Mouse (Mus musculus) lung, adult 18-20 months (tissue): ENCODE measurements around the gene Lrrk1.
A peak's percentile ranks its signal among the peaks of the same experiment; 100 is the strongest.

Experiments
- DNase-seq, 2 experiments: peaks; one replicate each; pipeline ENCODE4 v3.0.0; 2022; ENCODE audit warnings: mixed read lengths in 2 of 2

The Lrrk1 gene

DNA sequence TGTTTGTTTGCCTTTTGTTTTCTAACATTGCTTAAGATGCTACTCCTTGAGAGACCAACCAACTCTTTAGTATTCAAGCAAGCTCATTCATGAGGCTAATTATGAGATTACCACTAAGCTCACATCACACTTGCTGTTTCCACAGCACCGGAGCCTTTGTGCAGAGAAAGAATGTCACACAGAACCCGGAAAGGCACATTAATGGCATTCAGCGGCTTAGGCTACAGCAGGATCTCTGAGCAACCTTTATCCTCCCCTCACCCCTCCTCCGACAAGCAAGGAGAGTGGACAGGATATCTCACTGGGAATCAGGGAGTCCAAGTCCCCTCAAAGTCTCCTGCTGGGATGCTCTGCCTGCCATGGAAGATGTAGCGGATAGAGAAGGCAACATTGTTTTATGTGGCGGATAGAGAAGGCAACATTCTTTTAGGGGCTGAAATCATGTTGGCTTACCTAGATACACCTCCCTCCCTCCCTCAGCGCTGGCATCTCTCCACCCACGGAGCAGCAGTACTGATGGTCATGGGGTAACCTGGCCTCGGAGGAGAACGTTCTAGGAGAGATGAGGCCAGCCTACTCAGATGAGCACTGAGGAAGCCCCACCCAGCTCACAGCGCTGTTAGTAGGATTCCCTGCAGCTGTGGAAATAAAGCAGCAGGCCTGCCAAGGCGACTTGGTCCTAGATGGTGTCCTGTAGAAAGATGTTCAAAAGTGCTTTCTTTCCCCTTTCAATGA lies 91.1 kb downstream of the Lrrk1 start:
- no peak for DNase-seq

GRCm38 (mm10) chr7:66292552-66293376 lies 95.4 kb downstream of the Lrrk1 start:
- peak in 1 of 2 experiments; percentile 34 for DNase-seq

- no peak for DNase-seq
Observed at GRCm38 (mm10) chr7:66292010-66292409, 96.1 kb downstream of the Lrrk1 start.

GRCm38 (mm10) chr7:66282984-66283612 lies 105.1 kb downstream of the Lrrk1 start:
- DNase-seq, result no peak

DNA sequence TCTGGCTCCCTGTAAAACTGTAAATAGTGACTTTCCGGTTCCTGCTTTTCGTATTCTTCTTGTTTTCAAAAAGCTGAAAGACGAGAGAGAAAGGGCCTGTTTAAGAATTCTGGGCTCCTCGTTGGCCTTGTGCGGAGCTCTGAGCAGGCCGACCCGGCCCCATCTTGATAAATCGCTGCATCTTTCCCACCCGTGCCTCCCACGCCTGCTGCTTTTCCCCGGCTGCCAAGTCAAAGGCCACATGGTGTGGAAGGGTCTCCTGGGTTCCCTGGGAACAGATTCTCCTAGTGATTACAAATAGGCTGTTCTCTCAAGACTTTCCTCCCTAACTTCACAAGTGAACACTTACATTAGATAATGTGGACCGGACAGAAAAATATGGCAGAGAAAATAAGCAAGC lies 105.9 kb downstream of the Lrrk1 start:
- DNase-seq, result no peak

DNA sequence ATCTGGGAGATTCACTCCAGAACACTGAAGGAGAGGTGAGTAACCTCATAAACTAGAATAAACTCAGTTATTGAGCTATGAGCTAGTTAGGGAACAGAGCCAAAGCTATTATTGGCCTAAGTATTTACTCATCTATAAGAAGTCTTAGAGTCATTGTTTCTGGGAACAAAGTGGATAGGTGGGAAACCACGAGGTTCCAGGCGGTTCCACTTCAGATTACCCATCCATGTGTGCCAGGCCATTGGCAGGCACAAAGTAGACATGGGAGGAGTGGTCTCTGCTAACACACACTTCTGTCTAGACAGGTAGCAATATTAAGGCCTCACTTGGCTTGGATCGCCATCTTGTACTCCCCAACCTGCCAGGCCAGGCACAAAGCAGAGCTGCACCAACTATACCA lies 110.1 kb downstream of the Lrrk1 start:
- DNase-seq, result peak; percentile 52 to 71

- no peak for DNase-seq
Observed at GRCm38 (mm10) chr7:66273494-66273893, 114.7 kb downstream of the Lrrk1 start.

- no peak for DNase-seq
Observed at GRCm38 (mm10) chr7:66271226-66271625, 116.9 kb downstream of the Lrrk1 start.

- no peak for DNase-seq
Observed at GRCm38 (mm10) chr7:66266942-66267850, 121.0 kb downstream of the Lrrk1 start.

- DNase-seq, result no peak
Observed at GRCm38 (mm10) chr7:66263421-66263820, 124.7 kb downstream of the Lrrk1 start.

DNA sequence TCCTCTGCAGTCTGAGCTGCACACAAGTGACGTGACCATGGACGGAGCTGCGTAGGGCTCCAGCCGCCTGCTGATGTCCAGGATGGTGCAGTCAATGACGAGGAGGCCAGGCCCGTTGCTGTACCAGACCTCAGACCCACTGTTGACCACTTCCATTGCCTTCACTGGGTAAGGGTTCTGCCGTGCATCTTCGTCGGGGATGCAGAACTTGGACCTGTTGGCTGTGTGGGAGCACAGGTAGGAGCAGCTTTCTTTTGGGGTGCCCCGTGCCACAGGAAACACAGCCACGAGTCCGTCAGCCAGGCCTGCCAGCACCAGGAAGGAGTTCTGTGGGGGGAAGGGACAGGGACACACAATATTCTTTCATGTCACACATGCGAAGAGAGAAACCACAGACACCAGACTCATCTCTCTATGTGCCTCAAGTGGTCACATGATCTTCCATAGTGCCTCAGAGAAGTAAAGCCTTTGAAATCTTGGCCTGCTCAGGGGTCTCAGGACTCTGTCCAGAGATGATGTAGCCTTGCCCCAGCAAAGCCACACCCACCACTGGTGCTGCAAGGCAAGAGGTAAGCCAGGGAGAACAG lies 125.5 kb downstream of the Lrrk1 start:
- no peak for DNase-seq

GRCm38 (mm10) chr7:66260763-66261390 lies 127.3 kb downstream of the Lrrk1 start:
- DNase-seq, result no peak

DNA sequence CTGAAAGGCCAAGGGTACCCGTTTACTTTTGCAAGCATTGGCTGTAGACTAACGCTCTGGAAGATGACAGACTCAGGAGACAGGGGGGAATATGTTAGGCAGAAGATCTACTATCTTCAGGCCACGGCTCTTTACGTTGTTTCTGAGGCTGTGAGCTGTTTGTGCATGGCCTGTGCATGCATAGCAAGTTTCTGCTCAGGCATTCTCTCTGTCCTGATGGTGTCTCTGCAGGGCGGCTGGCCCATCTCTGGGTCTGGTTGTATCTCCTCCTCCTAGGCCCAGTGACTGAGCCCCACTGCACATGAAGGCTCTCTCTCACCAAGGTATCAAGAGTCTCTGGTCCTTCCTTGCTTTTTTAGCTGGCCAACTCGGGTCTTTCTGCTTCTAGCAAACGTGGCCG lies 127.9 kb downstream of the Lrrk1 start:
- DNase-seq, result no peak

- DNase-seq, result no peak
Observed at GRCm38 (mm10) chr7:66259436-66260206, 128.5 kb downstream of the Lrrk1 start.

DNA sequence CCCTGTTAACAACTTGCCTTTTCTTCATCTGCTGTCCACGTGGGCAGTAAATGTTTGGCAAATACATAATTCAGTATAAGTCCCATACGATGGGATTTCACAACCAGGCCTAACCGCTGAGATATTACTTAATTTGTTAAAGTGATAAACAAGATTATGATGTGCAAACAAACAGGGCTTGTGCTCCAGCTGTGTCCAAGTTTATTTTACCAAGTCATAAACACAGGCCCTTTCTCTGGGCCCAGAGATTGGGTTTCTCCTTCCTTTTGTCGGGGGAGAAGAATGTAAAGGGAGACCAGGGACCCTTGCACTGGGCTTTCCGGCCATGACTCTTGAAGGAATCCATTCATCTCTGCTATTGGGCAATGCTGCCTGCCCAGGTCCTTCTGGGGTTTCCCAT lies 129.2 kb downstream of the Lrrk1 start:
- no peak for DNase-seq

DNA sequence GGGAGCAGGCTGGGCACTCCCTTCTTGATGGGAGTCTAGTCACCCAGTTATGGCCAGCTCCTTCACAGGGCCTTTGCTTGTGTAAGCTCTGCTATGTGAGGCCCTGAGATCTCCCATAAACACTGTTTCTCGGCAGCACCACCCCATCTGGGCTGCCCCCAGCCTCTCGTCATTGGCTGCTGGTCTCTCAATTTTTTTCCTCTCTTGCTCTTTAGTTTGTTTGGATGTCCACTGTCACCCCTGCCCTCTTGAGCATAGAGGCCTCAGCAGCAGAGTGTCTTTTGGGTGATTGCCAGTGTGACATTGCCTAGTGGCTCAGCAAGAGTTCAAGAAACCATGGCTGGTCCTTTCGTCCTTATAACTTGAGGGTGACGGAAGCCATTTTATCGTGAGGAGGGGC lies 130.9 kb downstream of the Lrrk1 start:
- DNase-seq, result no peak

- no peak for DNase-seq
Observed at GRCm38 (mm10) chr7:66256441-66256840, 131.7 kb downstream of the Lrrk1 start.

DNA sequence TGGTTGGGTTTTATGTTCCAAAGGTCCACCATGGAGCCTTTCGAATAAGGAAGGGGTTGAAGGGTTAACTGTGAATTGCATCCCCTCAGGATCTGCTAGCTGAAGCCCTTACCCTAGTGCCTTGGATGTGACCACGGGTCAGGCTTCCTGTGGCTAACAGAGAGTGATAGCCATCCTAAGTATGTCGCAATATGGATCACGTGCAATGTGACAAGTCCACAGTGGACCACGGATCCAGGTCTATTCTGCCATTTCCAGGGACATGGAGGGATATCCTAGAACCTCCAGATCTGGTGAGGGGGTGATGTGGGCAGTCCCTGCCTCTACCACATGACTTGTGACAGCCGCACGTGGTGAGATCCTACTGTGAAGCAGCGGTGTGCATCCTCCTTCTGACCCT lies 133.2 kb downstream of the Lrrk1 start:
- no peak for DNase-seq

DNA sequence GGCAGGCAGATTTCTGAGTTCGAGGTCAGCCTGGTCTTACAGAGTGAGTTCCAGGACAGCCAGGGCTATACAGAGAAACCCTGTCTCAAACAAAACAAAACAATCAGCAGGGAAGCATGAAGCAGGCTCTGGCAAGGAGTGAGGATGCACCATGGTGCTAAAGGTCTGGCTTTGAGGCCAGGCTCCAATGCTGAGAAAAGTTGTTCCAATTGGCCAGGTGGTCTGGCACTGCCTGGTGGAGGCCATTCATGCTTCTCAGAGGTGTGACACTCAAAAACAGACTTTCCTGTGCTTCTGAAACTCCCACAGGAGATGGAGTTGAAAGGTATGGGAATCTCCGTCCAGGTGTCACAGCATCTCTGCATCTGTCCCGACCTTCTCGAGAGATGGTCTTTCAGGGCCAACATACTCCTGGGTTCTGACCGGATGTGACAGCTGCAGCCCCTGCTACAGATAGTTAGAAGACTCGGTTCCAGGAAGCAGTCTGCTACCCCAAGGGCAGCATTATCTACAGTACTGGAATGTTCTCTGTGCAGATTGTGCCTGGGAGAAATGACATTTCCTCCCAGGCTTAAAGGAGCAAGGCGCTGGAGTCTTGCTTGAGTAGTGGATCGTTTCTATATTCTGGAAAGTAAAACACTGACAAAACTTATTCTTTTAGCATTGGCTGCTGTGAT lies 134.0 kb downstream of the Lrrk1 start:
- DNase-seq, result no peak

- DNase-seq, result peak; percentile 79 to 82
Observed at GRCm38 (mm10) chr7:66250030-66250429, 138.1 kb downstream of the Lrrk1 start.
